Comparison of ENCODE assay signal across 15 mouse cellular contexts in genomic region chr1:128695936-128696335, GRCm38 (mm10).
DNase-seq lines count a peak whose midpoint lies in the region; ATAC-seq lines count a peak whose summit lies in the region.
"Had no signal": no experiment of that assay in that cellular context is flagged by ENCODE, and none has a peak within 500 bp of the region (broad histone marks: within the 10 kb centered on the region; RNA-seq: fewer than 3 reads in every experiment).

No protein-coding gene starts in this region.

- H3K4me2 ChIP-seq in heart, embryonic 12.5 days = no peak overlapping the region
- H3K4me2 ChIP-seq: liver, embryonic 12.5 days; midbrain, embryonic 13.5 days had no signal

- 73% methylated on average over 2 of the region's 2 CpGs for WGBS in heart, embryonic 12.5 days

- no peaks in the 10 kb centered on the region for H3K9me3 ChIP-seq in heart, embryonic 12.5 days (replicated peaks)
- H3K9me3 ChIP-seq: heart, embryonic 10.5 days; liver, embryonic 12.5 days; midbrain, embryonic 13.5 days had no signal

- no peak overlapping the region for H3K4me3 ChIP-seq in heart, embryonic 12.5 days
- H3K4me3 ChIP-seq: heart, embryonic 10.5 days; liver, embryonic 12.5 days; midbrain, embryonic 13.5 days had no signal

- peak; percentile 66 for DNase-seq in CD4-positive, CD25-positive, alpha-beta regulatory T cell, adult 2 months (ENCODE audit: low read depth, low spot score)
- peak; percentile 59 for DNase-seq in naive thymus-derived CD4-positive, alpha-beta T cell, adult 2 months (ENCODE audit: low read depth)
- peak; percentile 33 for DNase-seq in thymus, postnatal 0 days (ENCODE audit: low spot score)
- no peak for DNase-seq in adrenal gland, adult (ENCODE audit: inconsistent age in 2 of 2, low spot score in 1 of 2)
- DNase-seq in gastrocnemius, postnatal 36 days = no peak
- DNase-seq: cerebellum, adult 11 months; heart, postnatal 4 days; kidney, adult 9 months; kidney, postnatal 4 days; right cerebral cortex, postnatal 25 days had no signal

- intact Hi-C loops in gastrocnemius, postnatal 36 days (cut with DNase I) = no loop called here

- no peaks in the 10 kb centered on the region for H3K36me3 ChIP-seq in heart, embryonic 12.5 days
- H3K36me3 ChIP-seq: heart, embryonic 10.5 days; liver, embryonic 12.5 days; midbrain, embryonic 13.5 days had no signal

- H3K4me1 ChIP-seq in heart, embryonic 12.5 days (replicated peaks) = no peaks in the 10 kb centered on the region
- H3K4me1 ChIP-seq: heart, embryonic 10.5 days; liver, embryonic 12.5 days had no signal

- no peak overlapping the region for H3K27ac ChIP-seq in heart, embryonic 12.5 days (ENCODE audit: poor library complexity, severe bottlenecking)
- H3K27ac ChIP-seq: heart, embryonic 10.5 days; liver, embryonic 12.5 days; midbrain, embryonic 13.5 days had no signal

- no peaks in the 10 kb centered on the region for H3K27me3 ChIP-seq in heart, embryonic 12.5 days (replicated peaks)
- H3K27me3 ChIP-seq: liver, embryonic 12.5 days; midbrain, embryonic 13.5 days had no signal

- ATAC-seq in activated CD4-positive, CD25-positive, alpha-beta regulatory T cell, adult 4 months = peak; percentile 79
- no peak for ATAC-seq in heart, embryonic 12.5 days (ENCODE audit: insufficient number of reproducible peaks, low FRiP score)
- ATAC-seq: liver, embryonic 12.5 days; midbrain, embryonic 13.5 days had no signal

- no peak overlapping the region for H3K9ac ChIP-seq in heart, embryonic 12.5 days
- H3K9ac ChIP-seq: liver, embryonic 12.5 days; midbrain, embryonic 13.5 days had no signal

Comparison
In these comparisons a context has a peak if more than half of its experiments do, and no peak if none do; other contexts are left out.
1. DNase-seq: peak in CD4-positive, CD25-positive, alpha-beta regulatory T cell, adult 2 months (single experiment), naive thymus-derived CD4-positive, alpha-beta T cell, adult 2 months (single experiment) and thymus, postnatal 0 days (single experiment); none in adrenal gland, adult (0 of 2) and gastrocnemius, postnatal 36 days (0 of 2).